Mouse (Mus musculus): ENCODE results near the gene Gan. TPM values are rescaled to one million over a fixed set of nuclear protein-coding genes. Genes with fewer than 3 reads are reported as not detected.

The Gan gene
- 10 to 100 TPM; 22.7 to 27.0 TPM for total RNA-seq (2021)

DNA sequence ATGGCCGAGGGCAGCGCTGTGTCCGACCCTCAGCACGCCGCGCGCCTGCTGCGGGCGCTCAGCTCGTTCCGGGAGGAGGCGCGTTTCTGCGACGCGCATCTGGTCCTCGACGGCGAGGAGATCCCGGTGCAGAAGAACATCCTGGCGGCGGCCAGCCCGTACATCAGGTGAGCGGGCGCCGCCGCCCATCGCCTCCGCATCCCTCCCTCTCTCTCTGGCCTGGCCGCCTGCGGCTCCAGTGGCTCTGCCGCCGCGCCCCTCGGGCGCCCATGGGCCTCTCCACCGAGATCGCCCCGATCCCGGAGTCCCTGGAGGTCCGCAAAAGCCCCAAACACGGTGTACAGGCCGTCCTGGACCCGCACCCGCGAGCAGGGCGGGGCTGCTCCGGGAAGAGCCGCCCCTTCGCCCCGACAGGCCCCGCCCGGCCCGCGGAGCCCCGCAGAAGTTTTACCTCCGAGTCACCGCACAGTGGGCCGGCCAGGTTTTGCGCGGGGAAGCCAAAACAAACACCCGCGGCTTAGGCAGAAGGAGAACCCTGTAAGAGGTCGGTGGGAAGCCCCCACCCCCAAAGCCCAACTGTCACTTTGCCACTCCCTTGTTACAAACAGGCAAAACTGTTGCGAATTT lies at the start of gene Gan:
TSS of gene Gan (plus strand) at position 1 of the 627 bp plus-strand sequence.
- intact Hi-C loops (cut with DNase I) = no loop called here
- peak in 1 of 2 experiments; percentile 58 for DNase-seq (ENCODE audit: extremely low spot score in 1 of 2, low spot score in 2 of 2)

DNA sequence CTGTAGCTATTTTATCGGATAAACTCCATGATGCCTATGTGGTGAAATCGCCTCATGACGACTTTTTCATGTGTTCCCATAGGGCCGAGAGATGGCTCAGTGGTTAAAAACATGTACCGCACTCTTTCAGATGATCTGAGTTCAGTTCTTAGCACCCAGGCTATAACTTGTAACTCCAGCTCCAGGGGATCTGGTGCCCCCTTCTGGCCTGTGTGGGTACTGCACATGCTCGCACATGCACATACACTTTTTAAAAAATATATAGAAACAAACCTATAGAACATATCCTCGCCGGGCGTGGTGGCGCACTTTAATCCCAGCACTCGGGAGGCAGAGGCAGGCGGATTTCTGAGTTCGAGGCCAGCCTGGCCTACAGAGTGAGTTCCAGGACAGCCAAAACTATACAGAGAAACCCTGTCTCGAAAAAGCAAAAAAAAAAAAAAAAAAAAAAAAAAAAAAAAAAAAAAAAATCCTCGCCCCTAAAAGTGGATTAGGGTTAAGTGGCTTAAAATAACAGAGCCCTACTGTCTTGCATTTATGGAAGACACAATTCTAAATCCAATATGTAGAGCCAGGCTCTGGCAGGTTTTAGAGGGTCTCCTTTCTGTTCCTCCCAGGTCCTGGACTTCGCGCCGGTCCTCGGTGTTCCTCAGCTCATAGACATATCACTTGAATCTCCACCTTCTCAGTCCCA lies 48.8 kb upstream of the Gan start:
- intact Hi-C loops (cut with DNase I) = loop anchor here (10.0 kb wide), 1 partner anchor 366 kb away; no protein-coding TSS in a partner anchor
- no peak for DNase-seq (ENCODE audit: extremely low spot score in 1 of 2, low spot score in 2 of 2)

DNA sequence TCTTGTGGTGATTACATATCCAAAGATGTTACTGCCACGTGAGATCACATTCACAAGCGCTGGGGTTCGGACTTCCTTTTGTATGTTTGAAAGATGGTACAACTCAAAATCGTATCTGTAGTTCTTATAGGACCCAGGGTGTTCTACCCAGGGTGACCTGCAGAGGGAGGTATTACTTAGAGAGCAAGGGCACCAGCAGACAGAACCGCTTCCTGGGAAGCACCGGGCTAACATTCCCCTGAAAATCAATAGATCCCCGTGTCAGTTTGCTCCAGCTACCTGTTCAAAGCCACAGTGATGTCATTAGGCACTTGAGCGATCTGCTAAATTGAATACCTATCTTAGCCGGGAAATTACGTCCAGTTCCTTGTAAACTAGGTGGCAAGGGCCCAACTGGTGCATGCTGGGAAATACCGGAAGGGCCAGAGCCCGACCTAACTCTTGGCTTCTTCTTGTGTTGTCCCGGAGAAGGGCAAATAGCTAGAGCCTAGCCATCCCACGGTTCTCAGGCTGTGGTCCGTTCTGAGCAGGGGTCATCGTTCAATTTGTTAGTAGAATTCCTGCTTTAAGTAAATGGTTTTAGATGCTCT lies 48.0 kb upstream of the Gan start:
- intact Hi-C loops (cut with DNase I) = loop anchor here (10.0 kb wide), 1 partner anchor 365 kb away; no protein-coding TSS in a partner anchor
- DNase-seq (ENCODE audit: extremely low spot score in 1 of 2, low spot score in 2 of 2) = peak in 1 of 2 experiments; percentile 68

DNA sequence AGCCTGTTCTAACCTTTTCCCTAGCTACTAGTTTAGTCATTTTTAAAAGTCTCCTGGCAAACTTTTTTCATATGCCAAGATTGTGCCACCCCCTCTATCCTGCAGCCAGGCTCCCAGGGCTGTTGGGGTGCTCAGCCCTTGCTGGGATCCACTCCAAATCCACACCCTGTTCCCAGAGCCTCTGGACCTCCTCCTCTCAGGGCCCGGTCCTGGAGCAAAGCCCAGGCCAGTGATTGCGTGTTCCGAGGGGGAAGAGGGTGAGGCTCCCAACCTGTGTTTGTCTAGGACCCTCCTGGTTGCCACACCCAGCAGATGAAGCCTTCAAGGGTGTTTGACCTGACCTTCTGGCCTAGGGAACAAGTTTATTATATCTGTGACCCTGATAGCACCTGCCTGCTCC lies 46.3 kb upstream of the Gan start:
- intact Hi-C loops (cut with DNase I) = no loop called here
- DNase-seq (ENCODE audit: extremely low spot score in 1 of 2, low spot score in 2 of 2) = no peak

DNA sequence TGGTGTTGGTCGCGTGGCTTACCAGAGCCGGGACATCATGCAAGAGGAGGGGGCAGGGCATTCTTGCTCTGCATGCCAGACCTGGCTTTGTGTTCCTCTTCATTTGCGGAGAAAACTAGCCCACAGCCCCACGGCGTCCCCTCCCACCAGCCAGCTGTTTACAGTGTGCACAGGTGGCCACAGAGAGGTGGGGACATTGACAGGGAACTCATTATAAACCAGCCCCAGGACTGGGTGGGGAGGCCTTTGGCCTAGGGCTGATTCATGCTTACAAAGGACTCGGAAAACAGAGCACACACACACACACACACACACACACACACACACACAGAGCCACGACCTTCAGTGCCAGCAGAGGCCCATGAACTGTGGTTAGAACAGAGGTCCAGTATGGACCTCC lies 45.7 kb upstream of the Gan start:
- DNase-seq (ENCODE audit: extremely low spot score in 1 of 2, low spot score in 2 of 2) = no peak
- intact Hi-C loops (cut with DNase I) = no loop called here

DNA sequence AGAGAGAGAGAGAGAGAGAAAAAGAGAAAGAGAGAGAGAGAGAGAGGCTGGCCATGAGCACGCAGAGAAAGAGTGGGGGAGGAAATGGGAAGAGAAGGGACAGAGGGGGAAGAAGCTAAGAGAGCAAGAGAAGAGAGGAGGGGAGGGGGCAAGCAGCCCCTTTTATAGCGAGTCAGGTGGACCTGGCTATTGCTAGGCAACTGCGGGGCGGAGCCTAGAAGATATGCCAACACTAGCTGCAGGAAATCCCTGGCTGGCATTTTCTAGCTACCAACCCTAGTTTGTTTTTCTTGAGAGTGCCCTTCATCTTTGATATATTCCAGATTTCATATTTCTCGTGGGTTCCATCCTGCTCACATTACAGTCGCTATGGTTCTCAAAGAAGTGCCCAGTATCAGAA lies 42.8 kb upstream of the Gan start:
- intact Hi-C loops (cut with DNase I) = no loop called here
- DNase-seq (ENCODE audit: extremely low spot score in 1 of 2, low spot score in 2 of 2) = no peak

DNA sequence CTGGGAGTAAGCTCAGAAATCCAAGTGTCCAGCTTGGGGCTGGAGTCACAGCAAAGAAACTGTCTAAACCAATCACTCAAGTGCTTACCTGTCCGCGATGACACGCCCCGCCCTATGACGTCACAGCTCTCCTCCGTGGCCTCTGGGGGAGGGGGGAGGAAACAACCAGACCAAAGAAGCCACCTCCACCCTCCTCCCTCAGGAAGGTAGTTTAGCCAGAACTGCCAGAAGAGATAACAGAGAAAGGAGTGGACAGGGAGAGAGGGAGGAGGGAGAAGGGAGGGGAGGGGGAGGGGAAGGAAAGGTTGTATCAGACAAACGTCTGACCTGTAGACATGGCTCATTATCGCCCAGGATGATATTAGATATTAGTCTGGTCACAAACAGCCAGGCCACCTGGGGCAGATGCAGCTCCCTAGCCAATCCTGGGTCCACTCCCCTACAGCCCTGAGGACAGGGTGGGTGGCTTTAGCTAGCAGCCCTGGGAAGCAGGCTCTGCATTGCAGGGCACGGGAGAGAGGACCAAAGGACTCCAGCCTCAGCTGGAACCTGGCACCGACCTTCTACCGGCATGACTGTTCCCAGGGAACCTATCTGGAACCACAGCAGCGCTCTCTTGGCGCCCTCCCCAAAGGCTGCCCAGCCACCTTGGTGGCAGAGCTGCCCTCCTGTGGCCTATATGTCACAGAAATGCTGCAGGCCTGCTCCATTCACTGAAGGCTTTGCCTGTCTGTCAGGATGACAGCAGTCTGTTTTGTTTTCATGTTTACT lies 42.1 kb upstream of the Gan start:
- intact Hi-C loops (cut with DNase I) = no loop called here
- DNase-seq (ENCODE audit: extremely low spot score in 1 of 2, low spot score in 2 of 2) = no peak

DNA sequence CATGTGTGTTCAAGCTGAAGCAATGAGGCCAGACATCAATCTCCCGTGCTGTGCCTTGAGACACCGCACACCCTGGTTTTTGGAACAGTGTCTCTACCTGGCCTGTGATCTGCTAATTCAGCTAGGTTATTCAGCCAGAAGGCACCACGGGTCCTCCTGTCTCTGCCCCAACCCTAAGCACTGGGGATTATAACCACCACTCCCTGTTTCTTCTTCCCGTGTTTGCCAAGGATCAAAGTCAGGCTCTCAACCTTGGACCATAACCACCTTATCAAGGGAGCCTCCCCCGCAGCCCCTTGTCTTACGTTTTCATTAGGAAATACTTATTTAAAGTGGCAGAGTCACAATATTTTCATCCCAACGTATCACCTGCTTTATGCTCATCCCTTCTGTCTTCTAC lies 41.4 kb upstream of the Gan start:
- intact Hi-C loops (cut with DNase I) = no loop called here
- no peak for DNase-seq (ENCODE audit: extremely low spot score in 1 of 2, low spot score in 2 of 2)

DNA sequence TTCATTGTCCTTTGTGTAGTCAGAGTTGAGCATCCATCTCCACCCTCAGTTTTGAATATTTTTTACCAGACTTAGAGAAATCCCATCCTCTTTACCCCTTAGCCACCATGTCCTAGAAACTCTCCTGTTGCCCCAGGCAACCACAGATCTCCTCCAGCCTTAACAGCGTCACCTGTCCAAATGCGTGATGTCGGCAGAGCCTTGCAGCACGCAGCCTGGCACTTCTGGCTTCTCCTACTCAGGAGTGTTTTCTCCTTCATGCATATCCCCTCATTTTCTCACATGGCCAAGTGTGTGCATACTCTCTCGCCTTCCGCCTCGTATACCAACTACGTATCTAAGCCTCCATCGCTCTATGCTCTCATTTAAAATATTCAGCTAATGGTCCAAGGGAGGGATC lies 39.5 kb upstream of the Gan start:
- intact Hi-C loops (cut with DNase I) = no loop called here
- peak in 1 of 2 experiments; percentile 35 for DNase-seq (ENCODE audit: extremely low spot score in 1 of 2, low spot score in 2 of 2)

DNA sequence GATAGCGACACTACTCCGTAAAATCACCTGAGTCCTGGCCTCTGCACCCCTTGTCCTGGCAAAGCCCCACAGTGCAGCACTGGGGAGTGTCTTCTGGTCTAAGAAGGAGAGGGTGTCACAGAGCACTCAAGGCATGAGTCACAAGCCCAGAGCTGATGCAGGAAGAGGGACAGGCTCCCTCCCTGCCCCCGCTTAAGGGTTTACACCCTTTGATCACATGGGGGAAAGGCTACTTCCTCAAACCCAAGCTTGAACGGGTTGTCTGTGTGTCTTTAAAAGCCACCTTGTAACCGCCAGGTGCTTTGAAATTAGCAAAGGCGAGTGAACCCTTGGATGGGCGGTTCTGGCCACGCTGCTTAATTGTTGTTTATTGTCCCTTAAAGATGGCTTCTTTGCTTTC lies 36.7 kb upstream of the Gan start:
- intact Hi-C loops (cut with DNase I) = no loop called here

DNA sequence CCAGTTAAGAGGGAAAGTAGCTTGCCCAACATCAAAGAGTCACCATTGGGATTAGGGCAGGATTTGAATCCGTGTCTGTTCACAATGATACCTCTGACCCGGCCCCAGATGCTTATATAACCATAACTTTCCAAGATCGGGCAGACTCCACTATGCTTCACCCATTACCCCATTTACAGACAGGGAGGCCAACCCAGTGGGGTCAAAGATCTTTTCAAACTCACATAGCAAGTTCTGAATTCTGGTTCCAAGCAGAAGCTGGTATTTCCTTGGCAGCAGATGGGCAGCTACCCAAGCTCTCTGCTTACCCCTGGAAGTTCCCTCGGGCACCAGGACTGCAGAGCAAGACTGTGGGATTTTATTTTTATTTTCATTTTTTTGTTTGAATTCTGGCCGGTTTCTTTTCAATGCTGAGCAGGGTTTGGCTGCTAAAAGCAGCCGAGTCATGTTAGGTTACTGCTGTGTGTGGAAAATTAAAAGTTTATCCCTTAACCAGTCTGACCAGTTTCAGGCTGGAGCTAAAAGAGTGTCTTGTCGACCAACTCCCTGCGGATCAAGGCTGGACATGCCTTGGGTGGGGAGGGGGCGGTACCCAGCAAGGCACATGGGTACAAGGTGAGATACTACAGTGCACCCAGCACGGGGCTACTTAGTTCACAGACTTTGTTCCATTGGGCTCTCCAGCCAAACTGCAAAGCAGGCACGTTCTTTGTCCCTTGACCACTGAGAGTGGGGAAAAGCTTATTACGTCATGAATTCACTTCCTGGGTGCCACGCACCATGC lies 33.9 kb upstream of the Gan start:
- intact Hi-C loops (cut with DNase I) = no loop called here
- no peak for DNase-seq (ENCODE audit: extremely low spot score in 1 of 2, low spot score in 2 of 2)

More for the DNA sequence above, 36.7 kb upstream of the Gan start:
- no peak for DNase-seq (ENCODE audit: extremely low spot score in 1 of 2, low spot score in 2 of 2)

DNA sequence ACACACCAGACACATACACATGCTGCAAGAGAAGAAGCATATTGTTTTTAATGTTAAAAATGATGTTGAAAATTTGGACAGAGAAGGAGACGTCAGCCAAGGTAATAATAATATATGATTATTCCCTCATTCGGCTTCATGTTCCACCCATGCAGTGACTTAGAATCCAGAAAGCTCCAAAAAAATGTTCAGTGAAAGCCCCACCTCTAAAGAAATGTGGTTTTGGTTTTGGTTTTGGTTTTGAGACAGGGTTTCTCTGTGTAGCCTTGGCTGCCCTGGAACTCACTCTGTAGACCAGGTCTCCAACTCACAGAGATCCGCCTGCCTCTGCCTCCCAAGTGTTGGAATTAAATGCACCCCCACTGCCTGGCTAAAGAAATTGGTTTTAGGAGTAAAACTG lies 32.1 kb upstream of the Gan start:
- intact Hi-C loops (cut with DNase I) = no loop called here
- no peak for DNase-seq (ENCODE audit: extremely low spot score in 1 of 2, low spot score in 2 of 2)

DNA sequence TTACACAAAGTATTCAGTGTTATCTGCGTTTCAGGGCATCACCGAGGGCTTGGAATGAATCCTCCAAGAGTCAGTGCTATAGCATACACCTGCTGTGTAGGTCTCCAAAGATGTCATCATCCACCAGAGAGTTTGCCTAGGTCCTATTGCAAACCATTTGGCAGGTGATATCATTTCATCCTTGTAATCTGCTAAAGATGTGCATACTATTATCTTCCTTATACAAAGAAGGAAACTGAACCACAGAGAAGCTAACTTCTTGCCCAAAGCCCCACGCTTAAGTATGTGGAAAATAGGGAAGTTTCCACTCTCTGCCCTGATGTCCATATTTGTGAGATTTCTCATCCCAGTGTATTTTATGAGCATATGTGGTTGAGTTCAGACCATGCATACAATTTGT lies 31.5 kb upstream of the Gan start:
- DNase-seq (ENCODE audit: extremely low spot score in 1 of 2, low spot score in 2 of 2) = no peak
- intact Hi-C loops (cut with DNase I) = no loop called here

DNA sequence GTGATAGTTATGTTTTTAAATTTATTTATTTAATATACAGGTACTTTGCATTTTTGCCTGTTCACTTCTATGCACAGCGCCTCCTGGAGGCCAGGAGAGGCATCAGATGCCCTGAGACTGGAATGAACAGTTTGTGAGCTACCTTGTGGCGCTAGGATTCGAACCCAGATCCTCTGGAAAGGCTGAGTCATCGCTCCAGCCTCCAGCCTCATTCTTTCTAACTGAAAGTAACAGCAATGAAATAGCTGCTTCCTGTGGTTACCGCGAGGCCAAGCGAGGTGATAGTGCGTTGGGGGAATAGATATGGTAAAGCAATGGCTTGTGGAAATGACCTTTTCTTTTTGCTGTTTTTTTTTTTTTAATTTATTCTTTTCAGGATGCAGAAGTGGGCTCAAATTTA lies 30.9 kb upstream of the Gan start:
- intact Hi-C loops (cut with DNase I) = no loop called here
- DNase-seq (ENCODE audit: extremely low spot score in 1 of 2, low spot score in 2 of 2) = no peak

DNA sequence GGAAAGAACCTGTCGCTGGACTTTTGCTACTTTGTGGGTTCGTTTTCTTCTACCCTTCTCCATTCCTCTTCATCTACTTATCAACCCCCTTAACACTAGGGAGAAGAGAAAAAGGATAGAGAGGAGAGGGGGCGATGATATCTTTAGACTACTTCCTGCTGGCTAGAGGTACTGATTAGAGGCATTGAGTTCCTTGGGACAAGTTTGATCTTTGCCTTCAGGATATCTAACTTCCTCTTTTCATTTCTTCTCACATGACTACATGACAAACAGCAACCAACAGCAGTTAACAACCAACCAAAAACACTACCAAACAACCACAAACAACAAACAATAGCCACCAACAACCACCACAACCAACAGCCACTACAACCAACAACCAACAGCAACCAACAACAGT lies 24.2 kb upstream of the Gan start:
- intact Hi-C loops (cut with DNase I) = no loop called here
- no peak for DNase-seq (ENCODE audit: extremely low spot score in 1 of 2, low spot score in 2 of 2)

DNA sequence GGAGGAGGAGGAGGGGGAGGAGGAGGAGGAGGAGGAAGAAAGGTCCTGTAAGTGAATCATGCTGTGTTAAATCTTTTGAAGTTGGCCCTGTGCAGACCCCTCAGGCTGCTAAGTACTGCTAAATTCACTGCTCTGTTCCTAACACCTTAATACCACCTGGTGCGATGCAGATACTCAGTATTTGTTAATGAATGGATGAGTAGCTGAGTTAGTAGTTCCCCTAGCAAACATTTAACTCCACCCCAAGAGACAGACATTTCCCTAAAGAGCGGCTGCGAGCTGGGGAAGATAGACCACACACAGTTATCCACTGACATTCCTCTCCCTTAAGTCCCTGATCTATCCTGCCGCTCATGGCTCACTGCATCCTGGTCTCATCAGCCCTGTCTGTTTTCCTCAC lies 21.6 kb upstream of the Gan start:
- intact Hi-C loops (cut with DNase I) = no loop called here
- no peak for DNase-seq (ENCODE audit: extremely low spot score in 1 of 2, low spot score in 2 of 2)

DNA sequence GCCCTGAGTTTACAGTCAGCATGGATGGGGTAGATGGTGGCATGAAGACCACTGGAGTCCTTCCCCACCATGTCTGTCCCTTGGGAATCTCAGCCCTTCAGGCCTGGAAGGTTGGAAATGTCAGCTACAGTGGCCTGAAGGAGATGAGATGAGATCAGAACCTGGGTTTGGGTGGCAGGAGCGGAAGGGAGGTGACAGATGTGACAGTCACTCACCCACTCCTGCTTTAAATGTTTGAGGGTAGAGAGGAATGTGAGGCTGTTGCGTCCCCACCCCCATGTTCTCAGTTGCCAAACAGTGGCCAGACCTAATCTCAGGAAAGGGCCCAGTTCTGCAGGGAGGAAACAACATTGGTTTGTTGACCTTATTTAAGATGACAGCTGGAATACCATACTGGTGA lies 21.2 kb upstream of the Gan start:
- intact Hi-C loops (cut with DNase I) = no loop called here
- DNase-seq (ENCODE audit: extremely low spot score in 1 of 2, low spot score in 2 of 2) = no peak

DNA sequence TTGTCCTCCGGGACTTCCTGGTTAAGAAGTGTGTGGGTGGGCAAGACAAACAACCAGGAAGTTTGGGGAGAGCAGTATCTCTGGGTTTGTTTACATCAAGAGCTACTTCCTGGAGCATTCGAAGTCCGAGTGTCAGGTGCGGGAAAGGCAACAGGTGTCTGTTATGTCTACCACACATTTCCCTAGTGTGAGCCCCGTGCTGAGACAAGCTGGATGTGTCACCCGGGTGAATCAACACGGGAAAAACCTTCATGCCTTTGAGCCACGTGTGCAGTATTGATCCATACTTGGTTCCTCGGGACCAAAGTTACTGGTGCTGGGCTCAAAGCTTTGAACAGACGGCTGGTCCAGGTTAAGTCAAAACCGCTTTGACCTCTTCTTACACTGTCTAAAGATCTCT lies 20.6 kb upstream of the Gan start:
- DNase-seq (ENCODE audit: extremely low spot score in 1 of 2, low spot score in 2 of 2) = no peak
- intact Hi-C loops (cut with DNase I) = no loop called here

DNA sequence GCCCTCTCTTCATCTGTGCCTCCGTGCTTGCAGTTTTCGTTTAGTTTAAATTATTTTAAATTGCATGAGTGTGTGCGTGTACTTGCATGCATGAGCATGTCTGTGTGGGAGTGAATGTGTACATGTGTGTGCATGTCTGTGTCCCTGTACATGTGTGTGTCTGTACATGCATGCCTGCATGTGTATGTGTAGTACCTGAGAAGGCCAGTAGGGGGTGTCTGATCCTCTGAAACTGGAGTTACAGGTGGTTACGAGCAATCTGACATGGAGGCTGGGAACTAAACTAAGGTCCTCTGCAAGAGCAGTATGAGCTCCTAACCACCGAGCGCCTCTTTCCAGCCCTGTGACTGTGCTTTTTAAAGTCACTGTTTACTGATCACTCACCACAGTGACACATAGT lies 9.4 kb upstream of the Gan start:
- no peak for DNase-seq (ENCODE audit: extremely low spot score in 1 of 2, low spot score in 2 of 2)
- intact Hi-C loops (cut with DNase I) = no loop called here

Measured in left cerebral cortex, postnatal 10 days (tissue).